In genomic region chr2:25125146-25125545, GRCm38 (mm10) we compare ENCODE assay signal across 20 mouse cellular contexts. TPM values are rescaled to one million over a fixed set of nuclear protein-coding genes. Genes with fewer than 3 reads are reported as not detected.
DNase-seq lines count a peak whose midpoint lies in the region; ATAC-seq and TF ChIP-seq lines count a peak whose summit lies in the region.
"Had no signal": no experiment of that assay in that cellular context is flagged by ENCODE, and none has a peak within 500 bp of the region (broad histone marks: within the 10 kb centered on the region; RNA-seq: fewer than 3 reads in every experiment).

No protein-coding gene starts in this region.

- 70% methylated on average over 6 of the region's 6 CpGs for WGBS in midbrain, embryonic 10.5 days
- 58% methylated on average over 6 of the region's 6 CpGs for WGBS in midbrain, postnatal 0 days
- WGBS in forebrain, embryonic 11.5 days: 79% methylated on average over 6 of the region's 6 CpGs
- WGBS in hindbrain, embryonic 11.5 days: 59% methylated on average over 6 of the region's 6 CpGs
- WGBS in neural tube, embryonic 12.5 days: 63% methylated on average over 6 of the region's 6 CpGs

- peaks cover 57% of the 10 kb centered on the region for H3K27me3 ChIP-seq in midbrain, embryonic 10.5 days (ENCODE audit: low read depth, poor library complexity, severe bottlenecking)
- no peaks in the 10 kb centered on the region for H3K27me3 ChIP-seq in midbrain, postnatal 0 days (ENCODE audit: insufficient read depth, low read length)
- H3K27me3 ChIP-seq in forebrain, embryonic 11.5 days (ENCODE audit: control insufficient read depth, insufficient read depth, low read length): no peaks in the 10 kb centered on the region
- no peaks in the 10 kb centered on the region for H3K27me3 ChIP-seq in hindbrain, embryonic 11.5 days (ENCODE audit: control insufficient read depth, insufficient read depth, low read length)
- H3K27me3 ChIP-seq in neural tube, embryonic 12.5 days (replicated peaks): no peaks in the 10 kb centered on the region
- H3K27me3 ChIP-seq: limb, embryonic 13.5 days had no signal

- TF ChIP-seq CTCF in midbrain, postnatal 0 days (IDR thresholded peaks at IDR 0.05): no peak

- no peaks in the 10 kb centered on the region for H3K9me3 ChIP-seq in midbrain, embryonic 10.5 days (replicated peaks)
- no peaks in the 10 kb centered on the region for H3K9me3 ChIP-seq in midbrain, postnatal 0 days (ENCODE audit: low read length)
- H3K9me3 ChIP-seq in forebrain, embryonic 11.5 days (ENCODE audit: control insufficient read depth, low read length): no peaks in the 10 kb centered on the region
- H3K9me3 ChIP-seq in hindbrain, embryonic 11.5 days (ENCODE audit: control insufficient read depth, low read length): no peaks in the 10 kb centered on the region
- no peaks in the 10 kb centered on the region for H3K9me3 ChIP-seq in neural tube, embryonic 12.5 days
- H3K9me3 ChIP-seq: limb, embryonic 13.5 days had no signal

- H3K9ac ChIP-seq in midbrain, postnatal 0 days (replicated peaks; ENCODE audit: low read length, poor library complexity, severe bottlenecking): no peak overlapping the region
- H3K9ac ChIP-seq in forebrain, embryonic 11.5 days (ENCODE audit: low read length): no peak overlapping the region
- no peak overlapping the region for H3K9ac ChIP-seq in hindbrain, embryonic 11.5 days (ENCODE audit: low read depth, low read length)
- no peak overlapping the region for H3K9ac ChIP-seq in neural tube, embryonic 12.5 days
- H3K9ac ChIP-seq: limb, embryonic 13.5 days had no signal

- DNase-seq in midbrain, embryonic 10.5 days (ENCODE audit: low spot score): peak; percentile 28
- DNase-seq in midbrain, postnatal 0 days (ENCODE audit: low spot score): no peak
- peak; percentile 51 for DNase-seq in forebrain, embryonic 11.5 days (ENCODE audit: low spot score)
- no peak for DNase-seq in hindbrain, embryonic 11.5 days (ENCODE audit: low spot score)
- DNase-seq in embryo, embryonic 10.5 days (ENCODE audit: low spot score): no peak
- DNase-seq: adrenal gland, postnatal 25 days; cerebellum, postnatal 25 days; heart, adult 18-20 months; kidney, postnatal 14 days; lung, postnatal 10 days; right cerebral cortex, postnatal 4 days; thymus, postnatal 36 days had no signal

- H3K36me3 ChIP-seq in midbrain, embryonic 10.5 days: no peaks in the 10 kb centered on the region
- no peaks in the 10 kb centered on the region for H3K36me3 ChIP-seq in midbrain, postnatal 0 days (ENCODE audit: insufficient read depth, low read length)
- no peaks in the 10 kb centered on the region for H3K36me3 ChIP-seq in forebrain, embryonic 11.5 days (ENCODE audit: control insufficient read depth, insufficient read depth, low read length)
- no peaks in the 10 kb centered on the region for H3K36me3 ChIP-seq in hindbrain, embryonic 11.5 days (ENCODE audit: control insufficient read depth, insufficient read depth, low read length)
- no peaks in the 10 kb centered on the region for H3K36me3 ChIP-seq in neural tube, embryonic 12.5 days
- H3K36me3 ChIP-seq: limb, embryonic 13.5 days had no signal

- no peak overlapping the region for H3K4me3 ChIP-seq in midbrain, embryonic 10.5 days
- H3K4me3 ChIP-seq in midbrain, postnatal 0 days (ENCODE audit: low read depth, low read length): no peak overlapping the region
- H3K4me3 ChIP-seq in forebrain, embryonic 11.5 days (ENCODE audit: low read depth, low read length): no peak overlapping the region
- no peak overlapping the region for H3K4me3 ChIP-seq in hindbrain, embryonic 11.5 days (ENCODE audit: low read depth, low read length)
- no peak overlapping the region for H3K4me3 ChIP-seq in neural tube, embryonic 12.5 days
- H3K4me3 ChIP-seq: limb, embryonic 13.5 days had no signal

- H3K4me2 ChIP-seq in midbrain, postnatal 0 days (ENCODE audit: low read depth, low read length, poor library complexity, severe bottlenecking): no peak overlapping the region
- H3K4me2 ChIP-seq in forebrain, embryonic 11.5 days (ENCODE audit: low read depth, low read length, severe bottlenecking): no peak overlapping the region
- no peak overlapping the region for H3K4me2 ChIP-seq in hindbrain, embryonic 11.5 days (replicated peaks; ENCODE audit: low read depth, low read length)
- no peak overlapping the region for H3K4me2 ChIP-seq in neural tube, embryonic 12.5 days (replicated peaks)
- H3K4me2 ChIP-seq: limb, embryonic 13.5 days had no signal

- ATAC-seq in midbrain, postnatal 0 days (ENCODE audit: low FRiP score): no peak
- ATAC-seq in forebrain, embryonic 11.5 days (replicated peaks; ENCODE audit: low FRiP score): no peak
- ATAC-seq in hindbrain, embryonic 11.5 days (ENCODE audit: low FRiP score): no peak
- no peak for ATAC-seq in neural tube, embryonic 12.5 days (ENCODE audit: low FRiP score, low read depth)
- no peak for ATAC-seq in erythroid progenitor cell, adult 5-6 weeks (replicated peaks; ENCODE audit: low FRiP score, poor library complexity, severe bottlenecking)
- no peak for ATAC-seq in inflammation-experienced regulatory T-cells, adult 6 months
- ATAC-seq: CD4-positive, CD25-positive, alpha-beta regulatory T cell, adult 4 months had no signal

- peak overlapping the region; percentile 96 for H3K27ac ChIP-seq in midbrain, embryonic 10.5 days (replicated peaks)
- no peak overlapping the region for H3K27ac ChIP-seq in midbrain, postnatal 0 days (ENCODE audit: low read depth, low read length)
- H3K27ac ChIP-seq in forebrain, embryonic 11.5 days (ENCODE audit: low read depth, low read length): peak overlapping the region; percentile 99
- H3K27ac ChIP-seq in hindbrain, embryonic 11.5 days (ENCODE audit: low read depth, low read length): peak overlapping the region; percentile 97
- H3K27ac ChIP-seq in neural tube, embryonic 12.5 days: peak overlapping the region; percentile 93

- peaks cover 66% of the 10 kb centered on the region for H3K4me1 ChIP-seq in midbrain, embryonic 10.5 days
- 0 out of 2 replicates have a peak, but pooled peaks cover 4% of the 10 kb centered on the region for H3K4me1 ChIP-seq in midbrain, postnatal 0 days (ENCODE audit: insufficient read depth, low read length)
- peaks cover 46% of the 10 kb centered on the region for H3K4me1 ChIP-seq in forebrain, embryonic 11.5 days (replicated peaks; ENCODE audit: control insufficient read depth, insufficient read depth, low read length)
- peaks cover 12% of the 10 kb centered on the region for H3K4me1 ChIP-seq in hindbrain, embryonic 11.5 days (replicated peaks; ENCODE audit: control insufficient read depth, insufficient read depth, low read length)
- H3K4me1 ChIP-seq in neural tube, embryonic 12.5 days: peaks cover 47% of the 10 kb centered on the region

RNA-seq across cellular contexts. Expression of gene Noxa1, which starts 30.2 kb away (rescaled TPM):
- 0.09 TPM in 1 of 2 replicates, not detected in the other for polyA plus RNA-seq in midbrain, embryonic 10.5 days (2016; fragmentation: Nextera tagmentation; extraction: Ambion mirVana)
- not detected in 2 replicates for total RNA-seq in midbrain, postnatal 0 days (2014; rRNA removed)
- polyA plus RNA-seq in midbrain, postnatal 0 days (2015; fragmentation: Nextera tagmentation; extraction: Ambion mirVana): not detected in 2 replicates
- 0.31 TPM in 1 of 2 replicates, not detected in the other for polyA plus RNA-seq in forebrain, embryonic 11.5 days (2014; fragmentation: Nextera tagmentation; extraction: Ambion mirVana)
- not detected in 2 replicates for polyA plus RNA-seq in hindbrain, embryonic 11.5 days (2014; fragmentation: Nextera tagmentation; extraction: Ambion mirVana)
- not detected in 2 replicates for polyA plus RNA-seq in neural tube, embryonic 12.5 days (2016; fragmentation: Nextera tagmentation; extraction: Ambion mirVana)
- not detected in 2 replicates for total RNA-seq in erythroid progenitor cell, adult 5-6 weeks (2015; ENCODE audit: low replicate concordance)
- total RNA-seq in erythroid progenitor cell, adult 5-6 weeks (2017; ENCODE audit: low replicate concordance): not detected in 2 replicates
- 1 to 10 TPM in 2 of 3 experiments, under 1 TPM in 1; 0.68 to 4.2 (median 4.2) TPM for polyA plus RNA-seq in inflammation-experienced regulatory T-cells, adult 6 months (2017; shearing (Covaris generic))
- total RNA-seq: adrenal gland, postnatal 25 days; heart, adult 18-20 months; layer of hippocampus, postnatal 14 days; monocyte, adult 5-6 weeks had no signal
- polyA plus RNA-seq: heart, embryonic 16.5 days had no signal

RNA-seq across cellular contexts. Expression of gene Entpd8, which starts 45.0 kb away (rescaled TPM):
- not detected in 2 replicates for polyA plus RNA-seq in midbrain, embryonic 10.5 days (2016; fragmentation: Nextera tagmentation; extraction: Ambion mirVana)
- not detected in 2 replicates for total RNA-seq in midbrain, postnatal 0 days (2014; rRNA removed)
- polyA plus RNA-seq in midbrain, postnatal 0 days (2015; fragmentation: Nextera tagmentation; extraction: Ambion mirVana): not detected in 2 replicates
- polyA plus RNA-seq in forebrain, embryonic 11.5 days (2014; fragmentation: Nextera tagmentation; extraction: Ambion mirVana): not detected in 2 replicates
- not detected in 2 replicates for polyA plus RNA-seq in hindbrain, embryonic 11.5 days (2014; fragmentation: Nextera tagmentation; extraction: Ambion mirVana)
- polyA plus RNA-seq in neural tube, embryonic 12.5 days (2016; fragmentation: Nextera tagmentation; extraction: Ambion mirVana): not detected in 2 replicates
- total RNA-seq in erythroid progenitor cell, adult 5-6 weeks (2015; ENCODE audit: low replicate concordance): not detected in 2 replicates
- not detected in 2 replicates for total RNA-seq in erythroid progenitor cell, adult 5-6 weeks (2017; ENCODE audit: low replicate concordance)
- under 1 TPM in 1 of 3 experiments, not detected in 2; 0.90 TPM for polyA plus RNA-seq in inflammation-experienced regulatory T-cells, adult 6 months (2017; shearing (Covaris generic))
- total RNA-seq: adrenal gland, postnatal 25 days; heart, adult 18-20 months; layer of hippocampus, postnatal 14 days; monocyte, adult 5-6 weeks had no signal
- polyA plus RNA-seq: limb, embryonic 13.5 days had no signal

RNA-seq across cellular contexts. Expression of gene Nrarp, which starts 55.4 kb away (rescaled TPM):
- polyA plus RNA-seq in midbrain, embryonic 10.5 days (2016; fragmentation: Nextera tagmentation; extraction: Ambion mirVana): 65.8 and 74.1 TPM in 2 replicates
- total RNA-seq in midbrain, postnatal 0 days (2014; rRNA removed): 49.2 and 49.9 TPM in 2 replicates
- 16.1 and 16.5 TPM in 2 replicates for polyA plus RNA-seq in midbrain, postnatal 0 days (2015; fragmentation: Nextera tagmentation; extraction: Ambion mirVana)
- polyA plus RNA-seq in forebrain, embryonic 11.5 days (2014; fragmentation: Nextera tagmentation; extraction: Ambion mirVana): 63.6 and 72.1 TPM in 2 replicates
- 44.6 and 60.5 TPM in 2 replicates for polyA plus RNA-seq in hindbrain, embryonic 11.5 days (2014; fragmentation: Nextera tagmentation; extraction: Ambion mirVana)
- 96.8 and 97.4 TPM in 2 replicates for polyA plus RNA-seq in neural tube, embryonic 12.5 days (2016; fragmentation: Nextera tagmentation; extraction: Ambion mirVana)
- 0.42 TPM in 1 of 2 replicates, not detected in the other for total RNA-seq in erythroid progenitor cell, adult 5-6 weeks (2015; ENCODE audit: low replicate concordance)
- 0.64 and 3.0 TPM in 2 replicates for total RNA-seq in erythroid progenitor cell, adult 5-6 weeks (2017; ENCODE audit: low replicate concordance)
- 1 to 10 TPM in 1 of 3 experiments, under 1 TPM in 2; 0.54 to 1.2 (median 0.59) TPM for polyA plus RNA-seq in inflammation-experienced regulatory T-cells, adult 6 months (2017; shearing (Covaris generic))

Comparison
In these comparisons a context has a peak if more than half of its experiments do, and no peak if none do; other contexts are left out.
1. DNase-seq: peak in midbrain, embryonic 10.5 days (single experiment) and forebrain, embryonic 11.5 days (single experiment); none in midbrain, postnatal 0 days (single experiment), hindbrain, embryonic 11.5 days (single experiment) and embryo, embryonic 10.5 days (single experiment).